ENCODE assay signal across 11 mouse cellular contexts in the genomic region with DNA sequence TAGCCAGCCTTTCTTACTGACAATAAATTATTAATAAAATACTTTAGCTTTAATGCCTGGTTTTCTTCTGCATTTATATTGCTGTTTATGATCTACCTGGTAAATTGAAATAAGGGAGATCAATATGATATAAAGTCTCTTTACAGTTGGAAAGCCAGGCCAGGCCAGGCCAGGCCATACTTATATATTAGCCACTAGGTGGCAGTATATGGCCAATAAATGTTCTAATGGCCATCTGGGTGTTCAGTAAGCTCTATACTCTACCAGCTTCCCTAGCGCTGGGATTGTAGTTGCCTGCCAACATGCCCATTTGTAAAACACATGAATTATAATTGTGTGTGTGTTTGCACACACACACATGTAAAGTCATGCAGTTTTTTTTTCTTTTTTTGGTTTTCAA. TPM values are rescaled to one million over a fixed set of nuclear protein-coding genes. Genes with fewer than 3 reads are reported as not detected.
A peak's percentile ranks its signal among the peaks of the same experiment; 100 is the strongest.
DNase-seq lines count a peak whose midpoint lies in the region; ATAC-seq lines count a peak whose summit lies in the region.
"Had no signal": no experiment of that assay in that cellular context is flagged by ENCODE, and none has a peak within 500 bp of the region (broad histone marks: within the 10 kb centered on the region; RNA-seq: fewer than 3 reads in every experiment).

No protein-coding gene starts in this region.

- DNase-seq in heart, adult 11 months: peak; percentile 31
- DNase-seq in neural tube, embryonic 11.5 days (ENCODE audit: low spot score): no peak
- no peak for DNase-seq in neural tube, embryonic 10.5 days (ENCODE audit: extremely low spot score, low spot score)
- no peak for DNase-seq in thymus, postnatal 36 days
- no peak for DNase-seq in right cerebral cortex, adult 2 months (ENCODE audit: low spot score in 2 of 2)

- H3K4me3 ChIP-seq in heart, embryonic 11.5 days (ENCODE audit: low read depth, low read length): no peak overlapping the region
- no peak overlapping the region for H3K4me3 ChIP-seq in neural tube, embryonic 11.5 days (ENCODE audit: low read depth, low read length)
- H3K4me3 ChIP-seq in hindbrain, embryonic 13.5 days: no peak overlapping the region
- H3K4me3 ChIP-seq: megakaryocyte, embryonic 14.5 days had no signal

- peaks cover 17% of the 10 kb centered on the region; the same call in 1 of the 2 replicates for H3K36me3 ChIP-seq in heart, embryonic 11.5 days (ENCODE audit: control insufficient read depth, insufficient read depth, low read length)
- H3K36me3 ChIP-seq in neural tube, embryonic 11.5 days (ENCODE audit: control insufficient read depth, insufficient read depth, low read length): peaks cover 3% of the 10 kb centered on the region
- peaks cover 25% of the 10 kb centered on the region for H3K36me3 ChIP-seq in hindbrain, embryonic 13.5 days

- no peaks in the 10 kb centered on the region for H3K4me1 ChIP-seq in heart, embryonic 11.5 days (ENCODE audit: control insufficient read depth, insufficient read depth, low read length)
- no peaks in the 10 kb centered on the region for H3K4me1 ChIP-seq in neural tube, embryonic 11.5 days (ENCODE audit: control insufficient read depth, insufficient read depth, low read length)
- no peaks in the 10 kb centered on the region for H3K4me1 ChIP-seq in hindbrain, embryonic 13.5 days (replicated peaks)
- H3K4me1 ChIP-seq: megakaryocyte, embryonic 14.5 days had no signal

- H3K27me3 ChIP-seq in heart, embryonic 11.5 days (ENCODE audit: control insufficient read depth, insufficient read depth, low read length): no peaks in the 10 kb centered on the region
- H3K27me3 ChIP-seq in neural tube, embryonic 11.5 days (ENCODE audit: control insufficient read depth, insufficient read depth, low read length): no peaks in the 10 kb centered on the region
- no peaks in the 10 kb centered on the region for H3K27me3 ChIP-seq in hindbrain, embryonic 13.5 days
- H3K27me3 ChIP-seq: megakaryocyte, embryonic 14.5 days had no signal

- H3K27ac ChIP-seq in heart, embryonic 11.5 days (ENCODE audit: low read depth, low read length): no peak overlapping the region
- no peak overlapping the region for H3K27ac ChIP-seq in neural tube, embryonic 11.5 days (ENCODE audit: low read depth, low read length)
- H3K27ac ChIP-seq in hindbrain, embryonic 13.5 days: no peak overlapping the region

- H3K4me2 ChIP-seq in heart, embryonic 11.5 days: no peak overlapping the region
- H3K4me2 ChIP-seq in neural tube, embryonic 11.5 days (ENCODE audit: low read depth): no peak overlapping the region
- H3K4me2 ChIP-seq in hindbrain, embryonic 13.5 days: no peak overlapping the region

- H3K9ac ChIP-seq in heart, embryonic 11.5 days (ENCODE audit: low read depth, low read length): no peak overlapping the region
- H3K9ac ChIP-seq in neural tube, embryonic 11.5 days (ENCODE audit: low read length): no peak overlapping the region
- no peak overlapping the region for H3K9ac ChIP-seq in hindbrain, embryonic 13.5 days

- no peak for ATAC-seq in heart, embryonic 11.5 days (replicated peaks; ENCODE audit: insufficient number of reproducible peaks, low FRiP score, low TSS enrichment)
- ATAC-seq in neural tube, embryonic 11.5 days (ENCODE audit: insufficient read depth, low FRiP score, low TSS enrichment): peak; percentile 64; the same call in 1 of the 2 replicates
- peak; percentile 66; the same call in 1 of the 2 replicates for ATAC-seq in hindbrain, embryonic 13.5 days (ENCODE audit: low FRiP score)
- no peak for ATAC-seq in erythroid progenitor cell, adult 5-6 weeks (replicated peaks; ENCODE audit: low FRiP score, poor library complexity, severe bottlenecking)

- H3K9me3 ChIP-seq in heart, embryonic 11.5 days (replicated peaks; ENCODE audit: control insufficient read depth, low read length): no peaks in the 10 kb centered on the region; the same call in 1 of the 2 replicates
- no peaks in the 10 kb centered on the region for H3K9me3 ChIP-seq in neural tube, embryonic 11.5 days (ENCODE audit: control insufficient read depth, low read length)
- H3K9me3 ChIP-seq in hindbrain, embryonic 13.5 days: no peaks in the 10 kb centered on the region

- WGBS in heart, embryonic 11.5 days (ENCODE audit: insufficient replicate concordance): 78% methylated on average over 1 of the region's 1 CpGs
- WGBS in neural tube, embryonic 11.5 days: 78% methylated on average over 1 of the region's 1 CpGs
- 76% methylated on average over 1 of the region's 1 CpGs for WGBS in hindbrain, embryonic 13.5 days

RNA-seq across cellular contexts. Expression of a gene that starts 16.7 kb away (rescaled TPM):
- 0.14 TPM in 1 of 2 replicates, not detected in the other for polyA plus RNA-seq in heart, embryonic 11.5 days (2014; fragmentation: Nextera tagmentation; extraction: Ambion mirVana)
- polyA plus RNA-seq in neural tube, embryonic 11.5 days (2014; fragmentation: Nextera tagmentation; extraction: Ambion mirVana): 0.15 TPM in 1 of 2 replicates, not detected in the other
- 0.21 TPM in 2 replicates for polyA plus RNA-seq in hindbrain, embryonic 13.5 days (2015; fragmentation: Nextera tagmentation; extraction: Ambion mirVana)
- total RNA-seq in erythroid progenitor cell, adult 5-6 weeks (2015; ENCODE audit: low replicate concordance): not detected in 2 replicates
- total RNA-seq in erythroid progenitor cell, adult 5-6 weeks (2017; ENCODE audit: low replicate concordance): not detected in 2 replicates
- total RNA-seq: left cerebral cortex, postnatal 14 days had no signal
- polyA plus RNA-seq: small intestine, adult 2 months had no signal

Comparison
In these comparisons a context has a peak if more than half of its experiments do, and no peak if none do; other contexts are left out.
1. ATAC-seq: peak in neural tube, embryonic 11.5 days (single experiment) and hindbrain, embryonic 13.5 days (single experiment); none in heart, embryonic 11.5 days (single experiment) and erythroid progenitor cell, adult 5-6 weeks (single experiment).